Mouse (Mus musculus) forebrain, postnatal 0 days (tissue): Measurements from ENCODE around the gene Nol3. TPM values are rescaled to one million over a fixed set of nuclear protein-coding genes. Genes with fewer than 3 reads are reported as not detected.

ENCODE experiments used
- ATAC-seq: fragments of 200-750 bp; cut with Nextera tagmentation; 2 replicates; pipeline ENCODE4 v1.8.0; 2017; ENCODE audit warnings: mild to moderate bottlenecking, moderate library complexity
- DNase-seq: peaks from one replicate; pipeline ENCODE4 v3.0.0-alpha.2; 2015
- H3K27ac ChIP-seq: fragments of 300-500 bp; sonication (generic); 2 replicates; pipeline ENCODE4 v1.5.1; 2014; ENCODE audit warnings: low read depth, mild to moderate bottlenecking, antibody characterized with exemption, low read length, moderate library complexity, mixed read lengths
- H3K27me3 ChIP-seq: fragments of 300-500 bp; sonication (generic); 2 replicates; pipeline ENCODE4 v1.6.1; 2014; ENCODE audit warnings: mild to moderate bottlenecking, low read length, mixed read lengths; ENCODE audit not compliant: insufficient read depth
- H3K36me3 ChIP-seq: fragments of 300-500 bp; sonication (generic); 2 replicates; pipeline ENCODE4 v1.6.1; 2014; ENCODE audit warnings: mild to moderate bottlenecking, moderate library complexity; ENCODE audit not compliant: insufficient read depth
- H3K4me1 ChIP-seq: fragments of 300-500 bp; sonication (generic); 2 replicates; pipeline ENCODE4 v1.6.1; 2014; ENCODE audit warnings: antibody characterized with exemption; ENCODE audit not compliant: insufficient read depth
- H3K4me2 ChIP-seq: fragments of 300-500 bp; sonication (generic); 2 replicates; pipeline ENCODE4 v1.6.1; 2014; ENCODE audit warnings: low read depth, mild to moderate bottlenecking, moderate library complexity
- H3K4me3 ChIP-seq: fragments of 300-500 bp; sonication (generic); 2 replicates; pipeline ENCODE4 v1.5.1; 2014; ENCODE audit warnings: low read depth, low read length, mixed read lengths
- H3K9ac ChIP-seq: fragments of 300-500 bp; sonication (generic); 2 replicates; pipeline ENCODE4 v1.6.1; 2014; ENCODE audit warnings: mild to moderate bottlenecking
- H3K9me3 ChIP-seq: fragments of 300-500 bp; sonication (generic); 2 replicates; pipeline ENCODE4 v1.6.1; 2016; ENCODE audit warnings: low read length
- CTCF ChIP-seq: sonication (generic); IDR thresholded peaks from 2 replicates; pipeline ENCODE4 v1.5.1; 2016; ENCODE audit warnings: antibody characterized with exemption, control low read depth, low read depth
- WGBS: fragments of 180-500 bp; shearing (Covaris S2); extraction: QIAGEN DNeasy Blood & Tissue Kit; methylation state at CpG from one replicate; pipeline ENCODE4 v1.1.7; 2014; 5-methylcytosine and 5-hydroxymethylcytosine counted together
- polyA plus RNA-seq: library from polyadenylated mRNA; unstranded; fragments of >200 nt; fragmentation: Nextera tagmentation; extraction: Ambion mirVana; gene quantifications from 2 replicates; pipeline ENCODE4 v1.2.1, GENCODE M21; 2015
- total RNA-seq: library from RNA; depleted of rRNA; stranded (reverse); fragments of >200 nt; gene quantifications from 2 replicates; pipeline ENCODE4 v1.2.3, GENCODE M21; 2014

Nol3 gene
- total and polyA plus RNA-seq, 2 experiments from 2014 or later, result 1.7 to 4.3 TPM

GRCm38 (mm10) chr8:105299962-105300361 lies 24.0 kb downstream of the Nol3 start:
- TF ChIP-seq CTCF, result no peak
- Histone ChIP-seq H3K4me2 (no peak overlapping the region), H3K9ac (no peak overlapping the region), H3K9me3 (no peaks in the 10 kb centered on the region), H3K27ac (no peak overlapping the region), H3K27me3 (no peaks in the 10 kb centered on the region), H3K4me1 (0 out of 2 replicates have a peak, but pooled peaks cover 9% of the 10 kb centered on the region), H3K36me3 (peaks cover 47% of the 10 kb centered on the region), H3K4me3 (no peak overlapping the region)
- no peak for ATAC-seq
- no peak for DNase-seq
- WGBS, result 95% methylated on average over 8 of the region's 8 CpGs

GRCm38 (mm10) chr8:105303396-105303795 lies 27.5 kb downstream of the Nol3 start:
- ATAC-seq (no peak), DNase-seq (no peak)
- Histone ChIP-seq H3K9ac (no peak overlapping the region), H3K27ac (no peak overlapping the region), H3K9me3 (no peaks in the 10 kb centered on the region), H3K36me3 (peaks cover 68% of the 10 kb centered on the region), H3K4me1 (peaks cover 10% of the 10 kb centered on the region; the same call in 1 of the 2 replicates), H3K4me3 (no peak overlapping the region), H3K27me3 (no peaks in the 10 kb centered on the region), H3K4me2 (no peak overlapping the region)
- no peak for TF ChIP-seq CTCF
- 89% methylated on average over 8 of the region's 8 CpGs for WGBS

- Histone ChIP-seq H3K4me3 (no peak overlapping the region), H3K4me2 (no peak overlapping the region), H3K27me3 (no peaks in the 10 kb centered on the region), H3K9ac (no peak overlapping the region), H3K4me1 (peaks cover 5% of the 10 kb centered on the region; the same call in 1 of the 2 replicates), H3K27ac (no peak overlapping the region), H3K9me3 (no peaks in the 10 kb centered on the region), H3K36me3 (peaks cover 73% of the 10 kb centered on the region)
- no peak for DNase-seq
- WGBS, result 86% methylated on average over 9 of the region's 9 CpGs
- ATAC-seq, result no peak
- no peak for TF ChIP-seq CTCF
Observed at GRCm38 (mm10) chr8:105303874-105304273, 27.9 kb downstream of the Nol3 start.

- DNase-seq (no peak), ATAC-seq (no peak)
- WGBS, result 61% methylated on average over 9 of the region's 9 CpGs
- Histone ChIP-seq H3K27me3 (no peaks in the 10 kb centered on the region), H3K27ac (no peak overlapping the region), H3K36me3 (peaks cover 78% of the 10 kb centered on the region), H3K4me3 (no peak overlapping the region), H3K4me1 (peaks cover 4% of the 10 kb centered on the region; the same call in 1 of the 2 replicates), H3K4me2 (no peak overlapping the region), H3K9ac (no peak overlapping the region), H3K9me3 (no peaks in the 10 kb centered on the region)
- no peak for TF ChIP-seq CTCF
Observed at GRCm38 (mm10) chr8:105304325-105305210, 28.6 kb downstream of the Nol3 start.

- WGBS, result 10% methylated on average over 30 of the region's 30 CpGs
- peak; percentile 22; the same call in 1 of the 2 replicates for TF ChIP-seq CTCF
- Histone ChIP-seq H3K9me3 (no peaks in the 10 kb centered on the region), H3K27me3 (no peaks in the 10 kb centered on the region), H3K4me3 (no peak within 1 kb of the TSS), H3K36me3 (peaks cover 78% of the 10 kb centered on the region), H3K9ac (peak within 1 kb of the TSS; percentile 10; the same call in 1 of the 2 replicates), H3K4me1 (peaks cover 4% of the 10 kb centered on the region; the same call in 1 of the 2 replicates), H3K4me2 (peak within 1 kb of the TSS; percentile 26), H3K27ac (no peak within 1 kb of the TSS)
- DNase-seq (no peak), ATAC-seq (peak; percentile 56)
Observed at GRCm38 (mm10) chr8:105305211-105306145, 29.5 kb downstream of the Nol3 start, which contains the start of gene Elmo3. Gene Elmo3, plus strand, starts transcription at chr8:105305601.

GRCm38 (mm10) chr8:105306146-105306691 lies 30.3 kb downstream of the Nol3 start:
- peak; percentile 51 for ATAC-seq
- Histone ChIP-seq H3K27ac (no peak overlapping the region), H3K9ac (peak overlapping the region; percentile 10; the same call in 1 of the 2 replicates), H3K36me3 (peaks cover 70% of the 10 kb centered on the region), H3K4me1 (peaks cover 4% of the 10 kb centered on the region; the same call in 1 of the 2 replicates), H3K9me3 (no peaks in the 10 kb centered on the region), H3K27me3 (no peaks in the 10 kb centered on the region), H3K4me3 (no peak overlapping the region), H3K4me2 (peak overlapping the region; percentile 26; the same call in 1 of the 2 replicates)
- 66% methylated on average over 5 of the region's 5 CpGs for WGBS
- no peak for DNase-seq
- TF ChIP-seq CTCF, result no peak
